Mouse (Mus musculus) lung, postnatal 0 days (tissue): Measurements from ENCODE around the gene Hdhd5.

Experiments used
- CTCF ChIP-seq: IDR thresholded peaks from 2 replicates; pipeline ENCODE4 v1.5.1; 2016; ENCODE audit warnings: antibody characterized with exemption, mild to moderate bottlenecking
- EP300 ChIP-seq: IDR thresholded peaks from 2 replicates; pipeline ENCODE4 v1.6.1; 2016; ENCODE audit warnings: antibody characterized with exemption, mild to moderate bottlenecking, control low read depth

- TF ChIP-seq CTCF (no peak), EP300 (no peak)
Observed at GRCm38 (mm10) chr6:120529123-120529522, 2.0 kb downstream of the Hdhd5 start.
